Mouse (Mus musculus): Measurements from ENCODE around the gene Endov. TPM values are rescaled to one million over a fixed set of nuclear protein-coding genes. Genes with fewer than 3 reads are reported as not detected.

Endov gene
- polyA plus RNA-seq, 1 experiment from 2014 or later, result 15.1 TPM

- H3K9me3 ChIP-seq (ENCODE audit: control insufficient read depth, low read length), result no peaks in the 10 kb centered on the region
- H3K27me3 ChIP-seq (replicated peaks; ENCODE audit: control insufficient read depth, insufficient read depth, low read length), result no peaks in the 10 kb centered on the region
- no peak overlapping the region for H3K27ac ChIP-seq (ENCODE audit: low read depth, low read length)
- H3K4me2 ChIP-seq (ENCODE audit: low read length), result no peak overlapping the region
- no peaks in the 10 kb centered on the region for H3K36me3 ChIP-seq (ENCODE audit: control insufficient read depth, insufficient read depth, low read length)
- no peak overlapping the region for H3K4me3 ChIP-seq (ENCODE audit: low read length)
- no peak for ATAC-seq
- 73% methylated on average over 7 of the region's 7 CpGs for WGBS
- peaks cover 34% of the 10 kb centered on the region for H3K4me1 ChIP-seq (ENCODE audit: control insufficient read depth, insufficient read depth, low read depth, low read length)
- H3K9ac ChIP-seq (ENCODE audit: low read depth, low read length), result no peak overlapping the region
Observed at GRCm38 (mm10) chr11:119555170-119555569, 64.0 kb downstream of the Endov start.

GRCm38 (mm10) chr11:119557940-119558869, 67.1 kb downstream of the Endov start:
- H3K27me3 ChIP-seq (replicated peaks; ENCODE audit: control insufficient read depth, insufficient read depth, low read length), result no peaks in the 10 kb centered on the region
- H3K4me3 ChIP-seq (ENCODE audit: low read length), result no peak overlapping the region
- H3K36me3 ChIP-seq (ENCODE audit: control insufficient read depth, insufficient read depth, low read length), result no peaks in the 10 kb centered on the region
- H3K9me3 ChIP-seq (ENCODE audit: control insufficient read depth, low read length), result no peaks in the 10 kb centered on the region
- peak overlapping the region; percentile 12; the same call in 1 of the 2 replicates for H3K4me2 ChIP-seq (ENCODE audit: low read length)
- WGBS, result 12% methylated on average over 17 of the region's 17 CpGs
- peak overlapping the region; percentile 50 for H3K9ac ChIP-seq (ENCODE audit: low read depth, low read length)
- H3K27ac ChIP-seq (ENCODE audit: low read depth, low read length), result peak overlapping the region; percentile 66
- peak; percentile 51 for ATAC-seq
- peaks cover 23% of the 10 kb centered on the region for H3K4me1 ChIP-seq (ENCODE audit: control insufficient read depth, insufficient read depth, low read depth, low read length)

- Histone ChIP-seq H3K4me2 (ENCODE audit: low read length) (peak overlapping the region; percentile 12; the same call in 1 of the 2 replicates), H3K27me3 (replicated peaks; ENCODE audit: control insufficient read depth, insufficient read depth, low read length) (no peaks in the 10 kb centered on the region), H3K4me3 (ENCODE audit: low read length) (no peak overlapping the region), H3K9me3 (ENCODE audit: control insufficient read depth, low read length) (no peaks in the 10 kb centered on the region), H3K27ac (ENCODE audit: low read depth, low read length) (peak overlapping the region; percentile 66), H3K4me1 (ENCODE audit: control insufficient read depth, insufficient read depth, low read depth, low read length) (peaks cover 23% of the 10 kb centered on the region), H3K36me3 (ENCODE audit: control insufficient read depth, insufficient read depth, low read length) (no peaks in the 10 kb centered on the region), H3K9ac (ENCODE audit: low read depth, low read length) (peak overlapping the region; percentile 50)
- WGBS, result 8% methylated on average over 9 of the region's 9 CpGs
- ATAC-seq, result peak; percentile 57
Observed at GRCm38 (mm10) chr11:119558870-119559610, 67.9 kb downstream of the Endov start.

Other genes starting within 250 kb of the Endov start
- gene Gaa, start 223.5 kb upstream of the Endov start, polyA plus RNA-seq (2015; fragmentation: Nextera tagmentation; extraction: Ambion mirVana), result 121 and 131 TPM in 2 replicates
- 241 and 243 TPM in 2 replicates for gene Eif4a3, start 191.3 kb upstream of the Endov start, polyA plus RNA-seq (2015; fragmentation: Nextera tagmentation; extraction: Ambion mirVana)
- 0.50 and 0.55 TPM in 2 replicates for gene Card14, start 183.6 kb upstream of the Endov start, polyA plus RNA-seq (2015; fragmentation: Nextera tagmentation; extraction: Ambion mirVana)
- gene Sgsh, start 135.8 kb upstream of the Endov start, polyA plus RNA-seq (2015; fragmentation: Nextera tagmentation; extraction: Ambion mirVana), result 3.6 and 5.2 TPM in 2 replicates
- 7.5 and 8.0 TPM in 2 replicates for gene Slc26a11, start 135.8 kb upstream of the Endov start, polyA plus RNA-seq (2015; fragmentation: Nextera tagmentation; extraction: Ambion mirVana)
- 1.0 and 1.1 TPM in 2 replicates for gene Rnf213, start 98.2 kb upstream of the Endov start, polyA plus RNA-seq (2015; fragmentation: Nextera tagmentation; extraction: Ambion mirVana)
- 15.6 and 22.4 TPM in 2 replicates for gene Nptx1, start 56.4 kb downstream of the Endov start, polyA plus RNA-seq (2015; fragmentation: Nextera tagmentation; extraction: Ambion mirVana)
- gene Rptor, start 111.6 kb downstream of the Endov start, polyA plus RNA-seq (2015; fragmentation: Nextera tagmentation; extraction: Ambion mirVana), result 8.5 and 10.1 TPM in 2 replicates

All from hindbrain, embryonic 16.5 days (tissue).